Mouse (Mus musculus): Measurements from ENCODE around the gene Adam17. TPM values are rescaled to one million over a fixed set of nuclear protein-coding genes. Genes with fewer than 3 reads are reported as not detected.

Gene Adam17
- polyA plus RNA-seq, 1 experiment = 16.3 TPM

GRCm38 (mm10) chr12:21333766-21334165, 39.7 kb downstream of the Adam17 start:
- Histone ChIP-seq H3K27ac (ENCODE audit: insufficient read depth, low read length) (no peak overlapping the region), H3K4me1 (ENCODE audit: control insufficient read depth, insufficient read depth, low read length) (peaks cover 6% of the 10 kb centered on the region; the same call in 1 of the 2 replicates), H3K4me3 (ENCODE audit: insufficient read depth, low read length) (no peak overlapping the region)
- TF ChIP-seq POLR2A (IDR thresholded peaks at IDR 0.05; ENCODE audit: extremely low read depth, insufficient read depth, low read length) (no peak), CTCF (IDR thresholded peaks at IDR 0.05; ENCODE audit: extremely low read depth, insufficient read depth, low read length) (no peak)

- Histone ChIP-seq H3K4me1 (ENCODE audit: control insufficient read depth, insufficient read depth, low read length) (peaks cover 6% of the 10 kb centered on the region; the same call in 1 of the 2 replicates), H3K27ac (ENCODE audit: insufficient read depth, low read length) (no peak overlapping the region), H3K4me3 (ENCODE audit: insufficient read depth, low read length) (no peak overlapping the region)
- no peak for TF ChIP-seq CTCF (IDR thresholded peaks at IDR 0.05; ENCODE audit: extremely low read depth, insufficient read depth, low read length)
- no peak for TF ChIP-seq POLR2A (IDR thresholded peaks at IDR 0.05; ENCODE audit: extremely low read depth, insufficient read depth, low read length)
Measured at GRCm38 (mm10) chr12:21333021-21333420, 40.4 kb downstream of the Adam17 start.

- TF ChIP-seq CTCF (IDR thresholded peaks at IDR 0.05; ENCODE audit: extremely low read depth, insufficient read depth, low read length) (no peak), POLR2A (IDR thresholded peaks at IDR 0.05; ENCODE audit: extremely low read depth, insufficient read depth, low read length) (no peak)
- Histone ChIP-seq H3K4me3 (ENCODE audit: insufficient read depth, low read length) (no peak overlapping the region), H3K27ac (ENCODE audit: insufficient read depth, low read length) (no peak overlapping the region), H3K4me1 (ENCODE audit: control insufficient read depth, insufficient read depth, low read length) (peaks cover 6% of the 10 kb centered on the region; the same call in 1 of the 2 replicates)
Measured at GRCm38 (mm10) chr12:21331711-21332110, 41.7 kb downstream of the Adam17 start.

DNA sequence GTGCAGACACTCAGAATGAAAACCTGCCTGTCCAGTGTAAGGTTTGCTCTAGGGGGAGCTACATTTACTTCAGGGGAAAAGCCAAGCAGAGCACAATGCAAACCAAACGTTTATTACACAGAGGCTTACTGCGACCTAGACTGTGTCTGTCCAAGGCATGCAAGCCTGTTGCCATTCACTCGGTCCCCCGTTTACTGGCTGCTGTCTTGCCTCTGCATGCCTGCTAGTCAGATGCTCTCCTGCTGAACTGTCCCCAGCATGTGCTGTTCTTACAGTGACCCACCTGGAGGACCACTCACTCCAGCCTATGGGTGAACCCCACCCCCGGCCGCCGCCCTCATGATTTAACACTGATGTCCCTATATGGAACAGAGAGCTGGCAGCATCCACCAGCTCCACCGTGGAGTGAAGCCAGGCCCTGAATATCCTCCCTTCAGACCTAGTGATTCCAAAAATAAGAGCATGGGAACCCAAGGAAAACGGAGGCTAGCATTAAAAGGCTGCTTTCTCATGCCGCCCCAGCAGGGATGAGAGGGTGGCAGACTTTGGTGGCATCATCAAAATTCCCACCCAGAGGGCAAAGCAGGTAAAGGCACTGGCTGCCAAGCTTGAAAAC, 42.4 kb downstream of the Adam17 start:
- TF ChIP-seq CTCF (IDR thresholded peaks at IDR 0.05; ENCODE audit: extremely low read depth, insufficient read depth, low read length) (no peak), POLR2A (IDR thresholded peaks at IDR 0.05; ENCODE audit: extremely low read depth, insufficient read depth, low read length) (no peak)
- no peak overlapping the region for H3K4me3 ChIP-seq (ENCODE audit: insufficient read depth, low read length)
- peaks cover 6% of the 10 kb centered on the region; the same call in 1 of the 2 replicates for H3K4me1 ChIP-seq (ENCODE audit: control insufficient read depth, insufficient read depth, low read length)
- H3K27ac ChIP-seq (ENCODE audit: insufficient read depth, low read length) = no peak overlapping the region

GRCm38 (mm10) chr12:21329661-21330400, 43.6 kb downstream of the Adam17 start:
- Histone ChIP-seq H3K4me1 (ENCODE audit: control insufficient read depth, insufficient read depth, low read length) (peaks cover 6% of the 10 kb centered on the region; the same call in 1 of the 2 replicates), H3K4me3 (ENCODE audit: insufficient read depth, low read length) (no peak overlapping the region), H3K27ac (ENCODE audit: insufficient read depth, low read length) (no peak overlapping the region)
- TF ChIP-seq POLR2A (IDR thresholded peaks at IDR 0.05; ENCODE audit: extremely low read depth, insufficient read depth, low read length) = no peak
- no peak for TF ChIP-seq CTCF (IDR thresholded peaks at IDR 0.05; ENCODE audit: extremely low read depth, insufficient read depth, low read length)

DNA sequence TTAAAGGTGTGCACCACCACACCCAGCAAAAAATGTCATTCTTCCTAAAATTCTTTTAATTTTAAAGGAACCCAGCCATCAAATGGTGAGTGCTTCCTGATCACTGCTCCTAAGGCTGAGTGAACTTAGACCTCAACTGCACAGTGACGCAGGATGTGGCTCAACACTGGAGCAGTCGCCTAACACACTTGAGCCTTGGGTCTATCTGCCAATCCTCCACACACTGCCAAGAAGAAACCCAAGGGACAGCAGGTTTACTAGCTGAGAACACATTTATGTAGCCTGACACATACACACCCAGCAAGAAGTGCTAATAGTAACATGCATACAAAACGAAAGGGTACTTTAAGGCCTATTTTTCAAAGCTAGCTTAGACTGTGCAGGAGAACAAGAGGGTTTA, 47.1 kb downstream of the Adam17 start:
- H3K27ac ChIP-seq (ENCODE audit: insufficient read depth, low read length) = no peak overlapping the region
- TF ChIP-seq POLR2A (IDR thresholded peaks at IDR 0.05; ENCODE audit: extremely low read depth, insufficient read depth, low read length) = no peak
- TF ChIP-seq CTCF (IDR thresholded peaks at IDR 0.05; ENCODE audit: extremely low read depth, insufficient read depth, low read length) = no peak
- H3K4me1 ChIP-seq (ENCODE audit: control insufficient read depth, insufficient read depth, low read length) = peaks cover 2% of the 10 kb centered on the region; the same call in 1 of the 2 replicates
- H3K4me3 ChIP-seq (ENCODE audit: insufficient read depth, low read length) = no peak overlapping the region

DNA sequence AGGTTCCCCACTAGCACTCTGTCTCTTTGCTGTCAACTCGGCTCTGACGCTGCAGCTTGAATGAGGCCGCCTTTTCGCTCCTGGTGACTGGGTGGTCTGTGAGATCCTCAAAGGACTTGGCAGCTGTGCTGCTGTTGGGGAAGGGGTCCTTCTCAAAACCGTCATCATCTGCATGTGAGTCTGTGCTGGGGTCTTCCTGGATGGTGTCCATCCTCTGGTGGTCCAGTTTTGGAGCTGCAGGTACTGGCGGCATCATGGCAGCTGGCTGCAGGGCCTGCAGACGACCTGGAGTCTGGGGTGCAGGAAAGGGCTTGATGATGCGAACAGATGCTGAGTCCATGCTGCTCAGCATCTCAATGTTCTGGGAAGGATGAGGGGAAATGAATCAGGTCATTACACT, 48.2 kb downstream of the Adam17 start:
- TF ChIP-seq POLR2A (IDR thresholded peaks at IDR 0.05; ENCODE audit: extremely low read depth, insufficient read depth, low read length) = no peak
- TF ChIP-seq CTCF (IDR thresholded peaks at IDR 0.05; ENCODE audit: extremely low read depth, insufficient read depth, low read length) = no peak
- Histone ChIP-seq H3K4me1 (ENCODE audit: control insufficient read depth, insufficient read depth, low read length) (no peaks in the 10 kb centered on the region), H3K27ac (ENCODE audit: insufficient read depth, low read length) (no peak overlapping the region), H3K4me3 (ENCODE audit: insufficient read depth, low read length) (no peak overlapping the region)

- H3K4me3 ChIP-seq (ENCODE audit: insufficient read depth, low read length) = no peak overlapping the region
- H3K27ac ChIP-seq (ENCODE audit: insufficient read depth, low read length) = no peak overlapping the region
- H3K4me1 ChIP-seq (ENCODE audit: control insufficient read depth, insufficient read depth, low read length) = no peaks in the 10 kb centered on the region
- TF ChIP-seq POLR2A (IDR thresholded peaks at IDR 0.05; ENCODE audit: extremely low read depth, insufficient read depth, low read length) (no peak), CTCF (IDR thresholded peaks at IDR 0.05; ENCODE audit: extremely low read depth, insufficient read depth, low read length) (no peak)
Measured at GRCm38 (mm10) chr12:21324101-21324500, 49.3 kb downstream of the Adam17 start.

- no peaks in the 10 kb centered on the region for H3K4me1 ChIP-seq (ENCODE audit: control insufficient read depth, insufficient read depth, low read length)
- no peak overlapping the region for H3K4me3 ChIP-seq (ENCODE audit: insufficient read depth, low read length)
- TF ChIP-seq POLR2A (IDR thresholded peaks at IDR 0.05; ENCODE audit: extremely low read depth, insufficient read depth, low read length) (no peak), CTCF (IDR thresholded peaks at IDR 0.05; ENCODE audit: extremely low read depth, insufficient read depth, low read length) (no peak)
- H3K27ac ChIP-seq (ENCODE audit: insufficient read depth, low read length) = no peak overlapping the region
Measured at GRCm38 (mm10) chr12:21322856-21323255, 50.6 kb downstream of the Adam17 start.

GRCm38 (mm10) chr12:21322296-21322695, 51.1 kb downstream of the Adam17 start:
- TF ChIP-seq CTCF (IDR thresholded peaks at IDR 0.05; ENCODE audit: extremely low read depth, insufficient read depth, low read length) (no peak), POLR2A (IDR thresholded peaks at IDR 0.05; ENCODE audit: extremely low read depth, insufficient read depth, low read length) (no peak)
- Histone ChIP-seq H3K4me3 (ENCODE audit: insufficient read depth, low read length) (no peak overlapping the region), H3K4me1 (ENCODE audit: control insufficient read depth, insufficient read depth, low read length) (no peaks in the 10 kb centered on the region; the same call in 1 of the 2 replicates), H3K27ac (ENCODE audit: insufficient read depth, low read length) (no peak overlapping the region)

Measured in cortical plate, adult 2 months (tissue).